Mouse (Mus musculus): ENCODE measurements around the gene Coro7. TPM values are rescaled to one million over a fixed set of nuclear protein-coding genes. Genes with fewer than 3 reads are reported as not detected.

Coro7 gene
- polyA plus RNA-seq, 1 experiment: 104 TPM

GRCm38 (mm10) chr16:4629950-4630349 lies 49.6 kb downstream of the Coro7 start:
- Histone ChIP-seq H3K9me3 (no peaks in the 10 kb centered on the region), H3K4me1 (peaks cover 29% of the 10 kb centered on the region), H3K4me3 (replicated peaks) (no peak overlapping the region), H3K36me3 (replicated peaks; ENCODE audit: low read length) (peaks cover 93% of the 10 kb centered on the region), H3K27me3 (replicated peaks) (no peaks in the 10 kb centered on the region)
- TF ChIP-seq FLI1 (IDR thresholded peaks at IDR 0.05; ENCODE audit: low read length): no peak
- no peak for TF ChIP-seq GATA1 (IDR thresholded peaks at IDR 0.05; ENCODE audit: borderline replicate concordance, low read length)

GRCm38 (mm10) chr16:4628898-4629419 lies 50.6 kb downstream of the Coro7 start:
- no peak overlapping the region for H3K4me3 ChIP-seq (replicated peaks)
- TF ChIP-seq GATA1 (IDR thresholded peaks at IDR 0.05; ENCODE audit: borderline replicate concordance, low read length) (no peak), FLI1 (IDR thresholded peaks at IDR 0.05; ENCODE audit: low read length) (no peak)
- H3K4me1 ChIP-seq: peaks cover 32% of the 10 kb centered on the region
- H3K36me3 ChIP-seq (replicated peaks; ENCODE audit: low read length): peaks cover 83% of the 10 kb centered on the region
- H3K9me3 ChIP-seq: no peaks in the 10 kb centered on the region
- no peaks in the 10 kb centered on the region for H3K27me3 ChIP-seq (replicated peaks)

- Histone ChIP-seq H3K9me3 (no peaks in the 10 kb centered on the region), H3K36me3 (replicated peaks; ENCODE audit: low read length) (peaks cover 68% of the 10 kb centered on the region), H3K4me3 (replicated peaks) (no peak overlapping the region), H3K4me1 (peaks cover 50% of the 10 kb centered on the region), H3K27me3 (replicated peaks) (no peaks in the 10 kb centered on the region)
- TF ChIP-seq GATA1 (IDR thresholded peaks at IDR 0.05; ENCODE audit: borderline replicate concordance, low read length): no peak
- TF ChIP-seq FLI1 (IDR thresholded peaks at IDR 0.05; ENCODE audit: low read length): no peak
Observed at GRCm38 (mm10) chr16:4627105-4627504, 52.5 kb downstream of the Coro7 start.

- Histone ChIP-seq H3K9me3 (no peaks in the 10 kb centered on the region), H3K27me3 (replicated peaks) (no peaks in the 10 kb centered on the region), H3K36me3 (replicated peaks; ENCODE audit: low read length) (peaks cover 61% of the 10 kb centered on the region), H3K4me3 (replicated peaks) (peak within 1 kb of the TSS; percentile 93), H3K4me1 (peaks cover 63% of the 10 kb centered on the region)
- TF ChIP-seq GATA1 (IDR thresholded peaks at IDR 0.05; ENCODE audit: borderline replicate concordance, low read length) (no peak), FLI1 (IDR thresholded peaks at IDR 0.05; ENCODE audit: low read length) (no peak)
Observed at GRCm38 (mm10) chr16:4624481-4625110, 55.0 kb downstream of the Coro7 start, which contains the start of gene Pam16. Gene Pam16, minus strand, starts transcription at chr16:4624988.

GRCm38 (mm10) chr16:4624074-4624473 lies 55.5 kb downstream of the Coro7 start:
- Histone ChIP-seq H3K27me3 (replicated peaks) (no peaks in the 10 kb centered on the region), H3K4me1 (peaks cover 65% of the 10 kb centered on the region), H3K9me3 (no peaks in the 10 kb centered on the region), H3K36me3 (replicated peaks; ENCODE audit: low read length) (peaks cover 61% of the 10 kb centered on the region), H3K4me3 (replicated peaks) (peak overlapping the region; percentile 93)
- TF ChIP-seq FLI1 (IDR thresholded peaks at IDR 0.05; ENCODE audit: low read length) (no peak), GATA1 (IDR thresholded peaks at IDR 0.05; ENCODE audit: borderline replicate concordance, low read length) (no peak)

GRCm38 (mm10) chr16:4616829-4617228 lies 62.7 kb downstream of the Coro7 start:
- no peaks in the 10 kb centered on the region for H3K27me3 ChIP-seq (replicated peaks)
- H3K4me3 ChIP-seq (replicated peaks): no peak overlapping the region
- peaks cover 86% of the 10 kb centered on the region for H3K36me3 ChIP-seq (replicated peaks; ENCODE audit: low read length)
- H3K4me1 ChIP-seq: peaks cover 50% of the 10 kb centered on the region
- no peaks in the 10 kb centered on the region for H3K9me3 ChIP-seq
- TF ChIP-seq GATA1 (IDR thresholded peaks at IDR 0.05; ENCODE audit: borderline replicate concordance, low read length) (no peak), FLI1 (IDR thresholded peaks at IDR 0.05; ENCODE audit: low read length) (no peak)

GRCm38 (mm10) chr16:4615297-4615696 lies 64.3 kb downstream of the Coro7 start:
- H3K27me3 ChIP-seq (replicated peaks): no peaks in the 10 kb centered on the region
- peaks cover 86% of the 10 kb centered on the region for H3K36me3 ChIP-seq (replicated peaks; ENCODE audit: low read length)
- no peaks in the 10 kb centered on the region for H3K9me3 ChIP-seq
- H3K4me3 ChIP-seq (replicated peaks): no peak overlapping the region
- H3K4me1 ChIP-seq: peaks cover 39% of the 10 kb centered on the region
- TF ChIP-seq GATA1 (IDR thresholded peaks at IDR 0.05; ENCODE audit: borderline replicate concordance, low read length) (no peak), FLI1 (IDR thresholded peaks at IDR 0.05; ENCODE audit: low read length) (no peak)

- H3K4me1 ChIP-seq: peaks cover 32% of the 10 kb centered on the region
- no peaks in the 10 kb centered on the region for H3K27me3 ChIP-seq (replicated peaks)
- TF ChIP-seq GATA1 (IDR thresholded peaks at IDR 0.05; ENCODE audit: borderline replicate concordance, low read length) (no peak), FLI1 (IDR thresholded peaks at IDR 0.05; ENCODE audit: low read length) (no peak)
- no peak overlapping the region for H3K4me3 ChIP-seq (replicated peaks)
- H3K36me3 ChIP-seq (replicated peaks; ENCODE audit: low read length): peaks cover 80% of the 10 kb centered on the region
- no peaks in the 10 kb centered on the region for H3K9me3 ChIP-seq
Observed at GRCm38 (mm10) chr16:4614639-4615038, 64.9 kb downstream of the Coro7 start.

GRCm38 (mm10) chr16:4613736-4614135 lies 65.8 kb downstream of the Coro7 start:
- no peaks in the 10 kb centered on the region for H3K9me3 ChIP-seq
- H3K36me3 ChIP-seq (replicated peaks; ENCODE audit: low read length): peaks cover 72% of the 10 kb centered on the region

GRCm38 (mm10) chr16:4611676-4612075 lies 67.9 kb downstream of the Coro7 start:
- TF ChIP-seq GATA1 (IDR thresholded peaks at IDR 0.05; ENCODE audit: borderline replicate concordance, low read length): no peak
- no peak for TF ChIP-seq FLI1 (IDR thresholded peaks at IDR 0.05; ENCODE audit: low read length)
- H3K4me3 ChIP-seq (replicated peaks): no peak overlapping the region
- no peaks in the 10 kb centered on the region for H3K9me3 ChIP-seq
- peaks cover 25% of the 10 kb centered on the region for H3K4me1 ChIP-seq
- H3K27me3 ChIP-seq (replicated peaks): peaks cover 4% of the 10 kb centered on the region
- peaks cover 51% of the 10 kb centered on the region for H3K36me3 ChIP-seq (replicated peaks; ENCODE audit: low read length)

More at GRCm38 (mm10) chr16:4613736-4614135, 65.8 kb downstream of the Coro7 start:
- Histone ChIP-seq H3K27me3 (replicated peaks) (peaks cover under 1% of the 10 kb centered on the region), H3K4me3 (replicated peaks) (no peak overlapping the region), H3K4me1 (peaks cover 29% of the 10 kb centered on the region)
- TF ChIP-seq GATA1 (IDR thresholded peaks at IDR 0.05; ENCODE audit: borderline replicate concordance, low read length) (no peak), FLI1 (IDR thresholded peaks at IDR 0.05; ENCODE audit: low read length) (no peak)
